ENCODE assay signal across 1 mouse cellular context in the genomic region with DNA sequence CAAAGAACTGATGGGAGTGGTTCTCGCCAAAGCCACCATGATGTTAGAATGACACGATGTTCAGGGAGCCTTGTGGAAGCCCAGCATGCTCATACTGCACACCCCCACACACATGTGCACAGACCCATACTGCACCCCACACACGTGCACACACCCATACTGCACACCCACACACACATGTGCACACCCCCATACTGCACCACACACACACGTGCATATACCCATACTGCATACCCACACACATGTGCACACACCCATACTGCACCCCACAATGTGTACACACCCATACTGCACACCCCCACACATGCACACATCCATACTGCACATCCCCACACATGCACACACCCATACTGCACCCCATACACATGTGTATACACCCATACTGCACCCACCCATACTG.
TF ChIP-seq lines count a peak whose summit lies in the region.

No protein-coding gene starts in this region.

TF ChIP-seq in myocyte, 11 proteins besides CTCF, POLR2A, EP300 and RAD21:
- TF ChIP-seq POLR2AphosphoS2 (IDR thresholded peaks at IDR 0.05; ENCODE audit: insufficient read length, low read depth) (peak; percentile 78), CEBPB (IDR thresholded peaks at IDR 0.05; ENCODE audit: insufficient read depth, poor library complexity, severe bottlenecking) (no peak)
